Mouse (Mus musculus) heart, embryonic 11.5 days (tissue): ENCODE measurements around the gene Arpin. TPM values are rescaled to one million over a fixed set of nuclear protein-coding genes. Genes with fewer than 3 reads are reported as not detected.

Experiments
- ATAC-seq: fragments of 200-750 bp; cut with Nextera tagmentation; replicated peaks from 2 replicates; pipeline ENCODE4 v1.8.0; 2017; ENCODE audit warnings: moderate library complexity; ENCODE audit not compliant: insufficient number of reproducible peaks, low FRiP score, low TSS enrichment
- H3K27ac ChIP-seq: fragments of 300-500 bp; sonication (generic); 2 replicates; pipeline ENCODE4 v1.5.1; 2014; ENCODE audit warnings: mild to moderate bottlenecking, low read depth, low read length
- H3K27me3 ChIP-seq: fragments of 300-500 bp; sonication (generic); 2 replicates; pipeline ENCODE4 v1.6.1; 2014; ENCODE audit warnings: mild to moderate bottlenecking, low read length, mixed read lengths; ENCODE audit not compliant: control insufficient read depth, insufficient read depth
- H3K36me3 ChIP-seq: fragments of 300-500 bp; sonication (generic); 2 replicates; pipeline ENCODE4 v1.6.1; 2014; ENCODE audit warnings: mild to moderate bottlenecking, low read length, moderate library complexity, mixed read lengths; ENCODE audit not compliant: control insufficient read depth, insufficient read depth
- H3K4me1 ChIP-seq: fragments of 300-500 bp; sonication (generic); 2 replicates; pipeline ENCODE4 v1.6.1; 2014; ENCODE audit warnings: low read length; ENCODE audit not compliant: control insufficient read depth, insufficient read depth
- H3K4me2 ChIP-seq: fragments of 300-500 bp; sonication (generic); 2 replicates; pipeline ENCODE4 v1.6.1; 2014; ENCODE audit warnings: mild to moderate bottlenecking, moderate library complexity
- H3K4me3 ChIP-seq: fragments of 300-500 bp; sonication (generic); 2 replicates; pipeline ENCODE4 v1.5.1; 2014; ENCODE audit warnings: low read depth, low read length
- H3K9ac ChIP-seq: fragments of 300-500 bp; sonication (generic); 2 replicates; pipeline ENCODE4 v1.6.1; 2014; ENCODE audit warnings: mild to moderate bottlenecking, low read depth, low read length, moderate library complexity
- H3K9me3 ChIP-seq: fragments of 300-500 bp; sonication (generic); replicated peaks from 2 replicates; pipeline ENCODE4 v1.6.1; 2016; ENCODE audit warnings: low read length; ENCODE audit not compliant: control insufficient read depth
- WGBS: fragments of 180-500 bp; shearing (Covaris S2); extraction: QIAGEN DNeasy Blood & Tissue Kit; methylation state at CpG from one replicate; pipeline ENCODE4 v1.1.7; 2014; ENCODE audit not compliant: insufficient replicate concordance; 5-methylcytosine and 5-hydroxymethylcytosine counted together
- polyA plus RNA-seq: library from polyadenylated mRNA; unstranded; fragments of >200 nt; fragmentation: Nextera tagmentation; extraction: Ambion mirVana; gene quantifications from 2 replicates; pipeline ENCODE4 v1.2.1, GENCODE M21; 2014

Arpin gene
- polyA plus RNA-seq, 1 experiment from 2014 or later: 27.0 TPM

GRCm38 (mm10) chr7:79950236-79950635 is 15.1 kb upstream of the Arpin start:
- Histone ChIP-seq H3K27me3 (no peaks in the 10 kb centered on the region), H3K36me3 (no peaks in the 10 kb centered on the region), H3K9me3 (no peaks in the 10 kb centered on the region), H3K27ac (no peak overlapping the region), H3K4me3 (no peak overlapping the region), H3K9ac (no peak overlapping the region), H3K4me1 (no peaks in the 10 kb centered on the region), H3K4me2 (no peak overlapping the region)
- 69% methylated on average over 6 of the region's 6 CpGs for WGBS
- ATAC-seq: no peak

- 16% methylated on average over 19 of the region's 19 CpGs for whole genome bisulfite sequencing
- peaks cover 16% of the 10 kb centered on the region; the same call in 1 of the 2 replicates for H3K4me1 ChIP-seq
Observed at GRCm38 (mm10) chr7:79935511-79936205, 499 bp upstream of the Arpin start.

GRCm38 (mm10) chr7:79934461-79934860 is 698 bp downstream of the Arpin start:
- Histone ChIP-seq H3K9me3 (no peaks in the 10 kb centered on the region), H3K4me3 (peak overlapping the region; percentile 48), H3K27me3 (no peaks in the 10 kb centered on the region), H3K36me3 (no peaks in the 10 kb centered on the region), H3K4me1 (peaks cover 16% of the 10 kb centered on the region; the same call in 1 of the 2 replicates), H3K27ac (peak overlapping the region; percentile 4; the same call in 1 of the 2 replicates), H3K4me2 (peak overlapping the region; percentile 81), H3K9ac (peak overlapping the region; percentile 75)
- no peak for ATAC-seq
- 34% methylated on average over 5 of the region's 5 CpGs for WGBS

More at GRCm38 (mm10) chr7:79935511-79936205, 499 bp upstream of the Arpin start:
- peak overlapping the region; percentile 4; the same call in 1 of the 2 replicates for H3K27ac ChIP-seq
- H3K4me3 ChIP-seq: peak overlapping the region; percentile 48
- ATAC-seq: no peak
- H3K4me2 ChIP-seq: peak overlapping the region; percentile 81
- no peaks in the 10 kb centered on the region for H3K27me3 ChIP-seq
- H3K9ac ChIP-seq: peak overlapping the region; percentile 75
- no peaks in the 10 kb centered on the region for H3K9me3 ChIP-seq
- no peaks in the 10 kb centered on the region for H3K36me3 ChIP-seq

GRCm38 (mm10) chr7:79928516-79929052 is 6.6 kb downstream of the Arpin start:
- no peaks in the 10 kb centered on the region; the same call in 1 of the 2 replicates for H3K36me3 ChIP-seq
- H3K4me2 ChIP-seq: no peak overlapping the region
- no peak overlapping the region for H3K27ac ChIP-seq
- no peak for ATAC-seq
- H3K9me3 ChIP-seq: no peaks in the 10 kb centered on the region
- no peak overlapping the region for H3K4me3 ChIP-seq
- 78% methylated on average over 2 of the region's 2 CpGs for WGBS
- no peaks in the 10 kb centered on the region for H3K4me1 ChIP-seq
- H3K27me3 ChIP-seq: no peaks in the 10 kb centered on the region
- H3K9ac ChIP-seq: no peak overlapping the region

- no peaks in the 10 kb centered on the region for H3K27me3 ChIP-seq
- H3K36me3 ChIP-seq: no peaks in the 10 kb centered on the region
- under 1% methylated on average over 34 of the region's 34 CpGs for WGBS
- peaks cover 5% of the 10 kb centered on the region for H3K4me1 ChIP-seq
- peak; percentile 89 for ATAC-seq
- peak within 1 kb of the TSS; percentile 93 for H3K9ac ChIP-seq
- peak within 1 kb of the TSS; percentile 62; the same call in 1 of the 2 replicates for H3K27ac ChIP-seq
- peak within 1 kb of the TSS; percentile 89 for H3K4me3 ChIP-seq
- H3K9me3 ChIP-seq: no peaks in the 10 kb centered on the region
- peak within 1 kb of the TSS; percentile 80 for H3K4me2 ChIP-seq
Observed at GRCm38 (mm10) chr7:79920344-79920983, 14.7 kb downstream of the Arpin start, which contains the start of gene Ap3s2. Gene Ap3s2 (minus strand): TSS chr7:79920649.

- peaks cover under 1% of the 10 kb centered on the region; the same call in 1 of the 2 replicates for H3K4me1 ChIP-seq
- no peak overlapping the region for H3K27ac ChIP-seq
- H3K9ac ChIP-seq: no peak overlapping the region
- H3K36me3 ChIP-seq: peaks cover 4% of the 10 kb centered on the region; the same call in 1 of the 2 replicates
- no peak overlapping the region for H3K4me2 ChIP-seq
- WGBS: 80% methylated on average over 3 of the region's 3 CpGs
- H3K9me3 ChIP-seq: no peaks in the 10 kb centered on the region
- no peak overlapping the region for H3K4me3 ChIP-seq
- no peaks in the 10 kb centered on the region for H3K27me3 ChIP-seq
- ATAC-seq: no peak
Observed at GRCm38 (mm10) chr7:79914556-79914955, 20.6 kb downstream of the Arpin start.

GRCm38 (mm10) chr7:79907356-79907755 is 27.8 kb downstream of the Arpin start:
- Histone ChIP-seq H3K4me3 (no peak overlapping the region), H3K4me2 (no peak overlapping the region), H3K27ac (no peak overlapping the region), H3K27me3 (no peaks in the 10 kb centered on the region), H3K36me3 (no peaks in the 10 kb centered on the region; the same call in 1 of the 2 replicates), H3K4me1 (no peaks in the 10 kb centered on the region), H3K9ac (no peak overlapping the region), H3K9me3 (no peaks in the 10 kb centered on the region)
- no peak for ATAC-seq
- 82% methylated on average over 2 of the region's 2 CpGs for WGBS

GRCm38 (mm10) chr7:79906914-79907313 is 28.2 kb downstream of the Arpin start:
- Histone ChIP-seq H3K4me3 (no peak overlapping the region), H3K27me3 (no peaks in the 10 kb centered on the region), H3K4me2 (no peak overlapping the region), H3K9me3 (no peaks in the 10 kb centered on the region), H3K9ac (no peak overlapping the region), H3K27ac (no peak overlapping the region), H3K4me1 (no peaks in the 10 kb centered on the region), H3K36me3 (no peaks in the 10 kb centered on the region; the same call in 1 of the 2 replicates)
- no peak for ATAC-seq
- WGBS: 88% methylated on average over 3 of the region's 3 CpGs
